Mouse (Mus musculus) kidney, postnatal 10 days (tissue): ENCODE data around the gene Atp6v0a2.
"Not testable (repeated sequence)": the region's sequence is repeated elsewhere in the genome, so short reads cannot be mapped to it uniquely, and the experiment has no call there.

Source experiments
- DNase-seq: peaks from one replicate; pipeline ENCODE4 v3.0.0; 2021; ENCODE audit warnings: mixed read lengths

The Atp6v0a2 gene

DNA sequence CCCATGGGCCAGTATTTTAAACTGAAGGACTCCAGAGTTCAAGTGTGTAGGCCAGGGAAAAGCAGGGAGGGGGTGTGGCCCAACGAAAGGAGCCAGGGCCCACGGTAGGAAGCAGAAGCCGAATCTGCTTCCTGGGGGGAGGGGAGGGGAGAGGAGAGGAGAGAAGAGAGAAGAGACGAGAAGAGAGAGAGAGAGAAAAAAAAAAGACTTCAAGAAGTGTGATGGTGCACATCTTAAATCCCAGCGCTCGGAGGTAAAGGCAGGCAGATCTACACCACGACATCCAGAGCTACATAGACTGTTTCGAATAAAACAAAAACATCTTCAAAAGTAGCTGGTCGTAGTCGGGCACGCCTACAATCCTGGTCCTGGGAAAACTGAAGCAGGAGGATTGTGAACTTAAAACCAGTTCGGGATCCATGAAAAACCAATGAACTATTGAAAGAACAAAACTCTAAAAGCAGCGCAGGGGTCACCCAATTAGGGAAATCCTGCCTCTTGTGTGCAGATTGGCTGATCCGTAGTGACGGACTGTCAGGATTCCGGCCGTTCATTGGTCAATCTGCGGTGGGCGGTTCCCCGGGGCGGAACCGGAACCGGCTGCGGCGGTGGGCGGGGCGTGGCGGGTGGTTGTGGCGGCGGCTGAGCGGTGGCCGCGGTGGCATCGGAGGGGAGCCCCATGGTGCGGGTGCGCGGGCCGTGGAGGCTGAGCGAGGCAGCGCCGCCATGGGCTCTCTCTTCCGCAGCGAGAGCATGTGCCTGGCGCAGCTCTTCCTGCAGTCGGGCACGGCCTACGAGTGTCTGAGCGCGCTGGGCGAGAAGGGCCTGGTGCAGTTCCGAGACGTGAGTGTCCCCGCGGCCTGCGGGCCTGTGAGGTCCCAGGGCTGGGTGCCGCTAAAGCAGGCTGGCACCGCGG is at the start of gene Atp6v0a2:
Gene Atp6v0a2 (plus strand): TSS at position 129 of the 916 bp plus-strand sequence.
- peak; percentile 98 for DNase-seq

DNA sequence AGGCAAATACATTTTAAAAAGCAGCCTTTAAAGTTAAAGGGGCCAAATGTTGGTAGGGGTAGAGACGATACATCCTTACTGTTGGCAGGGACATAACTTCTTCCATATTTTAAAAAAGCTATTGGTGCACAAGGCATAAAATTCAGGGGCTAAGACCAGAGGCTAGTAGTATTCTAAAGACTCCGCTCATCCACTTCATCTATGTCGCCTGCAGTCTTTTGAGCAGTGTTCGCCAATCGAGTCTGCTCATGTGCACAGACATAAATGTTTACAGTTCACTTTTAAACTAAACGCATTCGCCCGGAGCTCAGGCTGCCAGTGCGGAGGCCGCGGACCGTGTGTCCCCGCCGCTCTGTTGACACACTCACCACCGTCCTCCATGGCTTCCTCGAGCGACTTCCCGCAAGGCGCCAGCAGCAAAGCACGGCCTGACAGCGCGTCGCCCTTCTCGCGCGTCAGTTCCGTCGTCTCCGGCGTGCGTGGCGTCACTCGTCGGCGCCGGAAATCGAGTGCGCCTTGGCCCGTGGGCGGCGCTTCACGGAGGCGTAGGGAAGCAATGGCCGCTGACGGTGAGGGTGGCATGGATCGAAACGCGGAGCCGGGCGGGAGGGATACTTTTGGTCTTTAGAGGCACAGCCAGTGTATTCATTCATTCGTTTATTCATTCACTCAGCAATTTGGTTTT is 49.6 kb upstream of the Atp6v0a2 start, which contains the start of the genes Eif2b1 and Gtf2h3:
Gene Eif2b1 (minus strand): TSS at position 499 of the 685 bp plus-strand sequence.
Gene Gtf2h3 (plus strand): TSS at position 508 of the 685 bp plus-strand sequence.
- DNase-seq: peak; percentile 98

DNA sequence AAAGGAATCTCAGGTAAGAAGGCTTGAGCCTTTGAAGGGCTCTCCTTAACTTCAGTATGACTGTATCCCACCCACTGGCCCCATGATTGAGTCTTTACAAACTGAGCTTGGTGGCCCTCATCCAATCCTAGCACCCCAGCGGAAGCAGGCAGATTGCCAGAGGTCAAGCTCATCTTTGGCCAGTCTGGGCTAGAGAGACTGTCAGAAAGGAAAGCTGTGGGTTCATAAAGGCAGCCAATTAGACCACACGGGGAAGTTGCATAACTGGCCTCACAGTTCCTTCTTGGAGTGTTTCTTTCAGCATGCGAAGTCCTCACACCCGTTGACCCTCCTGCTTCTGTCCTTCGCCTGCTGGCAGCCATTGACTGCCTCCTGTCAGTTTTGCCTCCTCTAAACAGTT is 45.9 kb upstream of the Atp6v0a2 start:
- DNase-seq: peak; percentile 44

DNA sequence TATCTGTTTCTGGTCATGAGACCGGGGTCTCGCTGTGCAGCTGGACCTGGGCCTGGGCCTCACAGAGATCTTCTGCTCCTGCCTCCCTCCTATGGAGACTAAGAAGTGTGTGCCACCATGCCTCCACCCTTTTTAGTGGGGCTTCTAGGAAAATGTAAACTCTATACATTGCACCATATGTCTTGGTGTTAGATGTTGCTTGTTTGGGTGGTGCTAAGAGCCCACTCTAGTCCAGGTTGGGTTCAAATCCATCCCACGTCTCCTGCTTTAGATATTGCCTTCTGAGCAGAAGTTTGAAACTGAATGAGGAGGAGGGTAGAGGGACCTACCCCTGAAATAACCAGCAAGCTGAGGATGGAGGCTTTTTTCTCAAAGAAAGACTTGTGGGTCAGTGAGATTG is 35.6 kb upstream of the Atp6v0a2 start:
- DNase-seq: no peak

DNA sequence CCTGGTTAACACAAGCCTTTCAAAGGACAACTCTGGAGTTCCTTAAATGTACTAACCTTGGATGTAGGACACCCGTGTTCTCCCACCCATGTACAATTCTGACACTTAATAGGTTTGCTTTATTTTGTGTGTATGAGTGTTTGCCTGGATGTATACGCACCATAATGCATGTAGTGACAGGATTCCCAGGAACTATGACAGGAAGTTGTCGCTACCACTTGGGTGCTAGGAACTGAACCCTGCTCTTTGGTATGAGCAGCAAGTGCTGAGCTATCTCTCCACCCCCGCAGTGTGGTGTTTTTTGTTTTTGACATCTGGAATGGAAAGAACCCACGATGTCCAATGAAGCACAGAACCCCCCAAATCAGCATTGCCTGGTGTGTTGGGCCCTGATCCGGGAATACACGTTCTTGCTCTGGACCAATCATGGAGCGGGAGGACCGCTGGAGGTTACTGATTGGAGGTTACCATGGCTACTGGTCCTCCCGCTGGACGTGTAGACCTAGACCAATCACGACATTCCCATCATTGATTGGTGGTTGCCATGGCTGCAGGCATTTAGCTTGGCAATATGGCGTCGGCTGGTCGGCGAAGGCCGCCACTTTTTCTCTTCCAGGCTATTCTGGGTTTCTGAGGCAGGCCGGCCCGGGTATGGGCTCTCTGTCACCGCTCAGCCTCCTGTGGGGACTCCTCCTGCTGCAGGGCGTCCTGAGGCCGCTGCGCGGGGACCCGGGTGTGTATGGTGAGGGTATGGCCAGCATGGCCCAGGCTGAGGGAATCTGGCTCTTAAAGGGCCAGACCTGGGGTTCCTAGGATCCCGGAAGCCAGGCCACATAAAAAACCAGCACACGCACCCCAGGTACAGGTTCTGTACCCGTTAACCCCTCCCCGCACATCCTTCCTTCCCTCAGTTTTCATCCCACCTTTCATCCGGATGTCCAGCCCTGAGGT is 29.9 kb upstream of the Atp6v0a2 start:
- peak; percentile 96 for DNase-seq

DNA sequence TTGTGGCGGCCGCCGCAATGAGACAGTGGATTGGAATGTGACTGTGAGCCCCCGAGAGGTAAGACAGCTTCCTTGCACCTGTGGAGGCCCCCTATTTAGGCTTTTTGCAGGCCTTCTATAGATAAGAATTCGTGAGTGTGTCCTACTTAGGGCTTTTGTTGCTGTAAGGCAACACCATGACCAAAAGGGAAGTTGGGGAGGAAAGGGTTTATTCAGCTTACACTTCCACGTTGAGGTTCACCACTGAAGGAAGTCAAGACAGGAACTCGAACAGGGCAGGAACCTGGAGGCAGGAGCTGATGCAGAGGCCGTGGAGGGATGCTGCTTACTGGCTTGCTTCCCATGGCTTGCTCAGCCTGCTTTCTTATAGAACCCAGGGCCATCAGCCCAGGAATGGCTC is 28.6 kb upstream of the Atp6v0a2 start:
- not testable (repeated sequence) for DNase-seq

DNA sequence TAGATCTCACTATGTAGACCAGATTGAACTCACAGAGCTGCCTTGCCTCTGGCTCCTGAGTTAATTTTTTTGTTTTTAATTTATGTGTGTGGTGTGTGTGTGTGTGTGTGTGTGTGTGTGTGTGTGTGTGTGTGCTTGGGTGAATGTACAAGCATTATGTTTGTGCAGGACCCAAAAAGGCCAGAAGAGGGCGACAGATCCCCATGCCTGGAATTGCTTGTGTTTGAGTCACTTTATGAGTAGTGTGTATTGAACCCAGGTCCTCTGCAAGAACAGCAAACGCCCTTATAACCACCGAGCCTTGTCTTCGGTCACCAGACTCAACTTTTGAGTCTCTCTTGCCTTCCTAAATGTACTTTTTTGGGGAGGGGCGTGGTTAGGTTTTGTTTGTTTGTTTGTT is 26.0 kb upstream of the Atp6v0a2 start:
- peak; percentile 73 for DNase-seq

DNA sequence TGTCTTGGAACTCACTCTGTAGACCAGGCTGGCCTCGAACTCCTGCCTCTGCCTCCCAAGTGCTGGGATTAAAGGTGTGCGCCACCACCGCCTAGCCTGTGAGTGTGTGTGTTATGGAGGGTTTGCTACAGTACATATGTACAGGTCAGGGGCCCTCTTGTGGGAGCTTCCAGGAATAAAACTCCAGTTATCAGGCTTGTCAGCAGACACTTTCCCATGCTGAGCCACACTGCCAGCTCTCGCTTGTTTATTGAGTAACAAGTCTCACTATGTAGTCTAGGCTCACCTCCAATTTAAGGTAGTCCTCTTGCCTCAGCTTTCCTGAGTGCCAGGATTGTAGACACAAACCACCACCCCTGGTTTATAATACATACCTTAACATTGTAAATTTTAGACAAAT is 24.1 kb upstream of the Atp6v0a2 start:
- DNase-seq: no peak

DNA sequence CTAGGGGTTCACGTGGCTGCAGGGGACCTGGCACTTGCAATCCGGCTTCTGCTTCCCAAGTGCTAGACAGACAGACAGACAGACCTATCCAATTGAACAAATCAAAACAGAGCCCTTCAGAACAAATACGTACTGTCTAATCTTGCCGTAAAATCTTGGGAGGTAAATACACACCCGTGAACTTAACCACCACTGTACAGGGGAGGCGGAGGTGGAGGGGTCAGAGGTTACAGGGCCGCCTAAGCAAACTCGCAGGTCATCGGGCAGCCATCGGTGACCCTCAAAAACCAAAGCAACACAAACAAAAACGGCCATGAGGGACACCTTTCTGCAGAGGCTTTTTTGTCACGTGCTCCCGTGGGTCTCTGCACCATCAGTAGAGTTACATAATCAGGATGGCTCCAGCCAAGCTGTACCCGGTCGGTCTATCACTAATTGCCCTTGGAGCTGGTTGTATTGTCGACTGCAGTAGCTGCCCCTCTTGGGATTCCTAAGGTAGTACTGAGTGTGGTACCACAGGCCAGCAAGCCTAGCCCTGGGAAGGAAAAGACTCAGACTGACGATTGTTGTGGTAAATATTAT is 23.2 kb upstream of the Atp6v0a2 start:
- no peak for DNase-seq

DNA sequence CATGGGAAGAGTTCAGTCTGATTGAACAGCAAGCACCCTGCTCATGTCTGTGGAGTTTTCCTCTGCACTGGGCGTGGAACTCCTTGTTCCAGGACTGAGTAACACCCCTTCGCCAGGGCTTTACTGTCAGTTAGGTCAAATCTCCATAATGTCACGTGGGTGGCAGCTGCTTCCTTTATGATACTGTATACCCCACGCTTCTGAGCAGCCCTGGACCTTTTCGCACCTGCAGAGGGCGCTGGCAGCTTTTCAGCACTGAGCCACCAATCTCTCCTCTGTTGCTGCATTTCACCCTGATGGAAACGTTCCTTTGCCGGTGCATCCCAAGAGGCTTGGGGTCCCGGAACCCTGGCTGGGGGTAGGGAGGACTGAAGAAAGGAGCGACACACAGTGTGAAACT is 17.4 kb upstream of the Atp6v0a2 start:
- peak; percentile 23 for DNase-seq

DNA sequence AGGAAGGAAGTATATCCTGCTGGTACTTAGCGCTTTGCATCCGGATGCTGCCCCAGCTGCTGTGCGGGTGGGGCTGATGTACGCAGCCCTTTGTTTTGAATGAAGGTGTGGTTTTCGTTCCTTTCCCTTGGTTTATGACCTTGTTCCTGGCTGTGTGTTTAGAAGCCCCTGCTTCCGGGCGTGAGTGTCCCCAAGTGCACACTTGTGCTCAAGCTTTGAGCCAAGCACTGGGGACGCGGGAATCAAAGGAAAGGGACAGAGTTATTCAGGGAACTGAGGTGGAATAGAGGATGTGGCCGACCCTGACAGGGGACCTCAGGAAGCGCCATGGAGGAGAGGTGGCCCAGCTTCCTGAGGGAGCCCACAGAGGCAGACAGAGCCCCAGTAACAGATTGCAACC is 13.7 kb upstream of the Atp6v0a2 start:
- DNase-seq: peak; percentile 51

DNA sequence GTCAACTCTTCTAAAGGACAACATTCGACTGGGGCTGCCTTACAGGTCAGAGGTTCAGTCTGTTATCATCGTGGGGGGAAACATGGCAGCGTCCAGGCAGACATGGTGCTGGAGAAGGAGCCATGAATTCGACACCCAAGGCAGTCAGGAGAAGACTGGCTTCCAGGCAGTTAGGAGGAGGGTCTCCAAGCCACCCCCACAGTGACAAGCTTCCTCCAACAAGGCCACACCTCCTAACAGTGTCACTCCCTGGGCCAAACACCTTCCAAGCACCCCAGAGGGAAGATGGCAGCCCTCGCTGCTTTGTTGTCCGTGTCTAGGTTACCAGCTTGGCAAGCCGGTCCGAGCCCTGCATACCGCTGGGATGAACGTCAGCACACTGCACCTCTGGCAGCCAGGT is 9.7 kb upstream of the Atp6v0a2 start:
- no peak for DNase-seq

DNA sequence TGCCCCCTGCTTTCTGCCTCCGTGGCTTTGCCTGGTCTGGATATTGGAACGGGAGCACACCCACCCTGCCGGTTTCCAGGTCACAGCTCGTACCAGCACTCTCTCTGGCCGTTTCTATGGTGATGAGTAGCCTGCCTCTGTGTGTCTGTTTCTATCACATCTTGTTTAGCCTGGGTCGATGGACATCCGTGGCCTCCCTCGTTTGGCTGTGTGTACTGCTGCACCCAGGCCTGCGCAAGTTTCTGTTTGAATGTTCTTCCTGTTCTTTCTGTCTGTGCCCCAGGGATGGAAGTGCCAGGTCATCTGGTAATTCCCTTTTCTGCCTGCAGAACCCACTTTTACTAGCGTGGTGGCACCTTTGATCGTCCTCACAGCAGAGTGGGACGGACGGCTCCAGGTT is 7.0 kb upstream of the Atp6v0a2 start:
- no peak for DNase-seq

DNA sequence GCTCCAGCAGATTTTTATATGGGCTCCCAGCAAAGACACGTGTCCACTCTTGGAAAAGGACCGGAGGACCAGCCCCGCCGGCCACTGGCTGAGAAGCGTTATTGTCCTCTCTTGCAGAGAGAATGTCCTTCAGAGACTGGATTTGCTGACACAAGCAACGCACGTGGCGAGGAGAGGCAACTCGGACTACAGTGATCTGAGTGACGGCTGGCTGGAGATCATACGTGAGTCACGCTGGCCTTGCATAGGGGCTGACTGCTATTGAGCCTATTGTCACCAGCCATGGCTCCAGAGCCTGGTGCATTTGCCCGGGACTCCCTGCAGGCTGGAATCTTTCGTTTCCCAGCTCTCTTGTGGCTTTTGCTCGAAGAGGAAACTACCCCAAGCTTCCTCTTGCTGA is 5.5 kb upstream of the Atp6v0a2 start:
- DNase-seq: no peak

DNA sequence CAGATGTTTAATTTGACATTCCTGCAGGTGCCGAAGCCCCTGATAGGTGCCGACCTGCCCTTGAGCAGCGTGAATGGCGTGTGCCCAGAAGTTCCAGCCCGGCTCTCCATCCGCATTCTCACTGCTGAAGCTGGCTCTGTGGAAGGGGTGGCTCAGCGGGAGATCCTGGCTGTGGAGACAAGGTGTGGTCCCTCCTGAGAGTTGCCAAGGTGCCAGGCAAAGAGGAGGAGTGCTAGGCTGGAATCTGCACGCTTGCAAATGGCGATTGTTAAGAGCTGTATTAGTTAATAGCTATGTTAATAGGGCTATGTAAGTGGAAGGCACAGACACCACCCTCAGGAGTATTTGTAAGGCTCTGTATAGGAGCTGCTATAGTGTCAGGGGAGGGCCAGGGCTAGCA is 4.1 kb upstream of the Atp6v0a2 start:
- DNase-seq: no peak

DNA sequence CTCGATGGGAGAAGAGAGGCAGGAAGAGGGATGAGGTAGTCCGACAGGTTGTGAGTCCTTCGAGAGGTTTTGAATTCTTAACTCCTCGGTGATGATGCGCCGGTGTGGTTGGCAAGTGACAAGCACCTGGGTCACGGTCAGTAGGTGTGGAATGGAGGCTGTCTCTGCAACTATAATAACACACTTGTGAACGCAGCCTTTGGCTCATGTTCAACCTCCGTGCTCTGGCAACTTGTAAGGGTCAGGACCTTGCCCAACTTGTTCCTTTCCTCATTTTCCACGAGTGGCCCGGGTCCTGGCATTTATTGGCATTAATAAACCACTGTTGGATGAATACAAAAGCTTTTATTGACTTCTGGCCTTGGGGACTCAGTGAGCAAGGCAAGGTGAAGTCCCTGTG is 1.3 kb downstream of the Atp6v0a2 start:
- DNase-seq: peak; percentile 20

DNA sequence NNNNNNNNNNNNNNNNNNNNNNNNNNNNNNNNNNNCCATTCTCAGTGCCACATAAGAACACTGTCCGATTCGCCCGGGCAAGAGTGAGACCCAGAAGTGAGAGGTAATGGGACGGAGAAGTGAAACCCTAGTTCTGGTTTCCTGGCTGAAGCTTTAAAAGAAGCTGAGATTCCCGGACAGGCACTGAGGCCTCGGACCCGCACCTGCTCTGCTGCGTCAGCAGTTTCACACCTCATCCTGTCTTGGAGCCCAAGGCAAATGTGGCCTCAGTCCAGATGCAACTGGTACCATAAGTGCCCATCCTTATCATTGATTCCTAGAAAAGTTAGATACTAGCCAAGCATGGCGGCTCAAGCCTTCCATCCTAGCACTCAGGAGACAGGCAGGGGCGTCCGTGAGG is 3.3 kb downstream of the Atp6v0a2 start:
- no peak for DNase-seq

DNA sequence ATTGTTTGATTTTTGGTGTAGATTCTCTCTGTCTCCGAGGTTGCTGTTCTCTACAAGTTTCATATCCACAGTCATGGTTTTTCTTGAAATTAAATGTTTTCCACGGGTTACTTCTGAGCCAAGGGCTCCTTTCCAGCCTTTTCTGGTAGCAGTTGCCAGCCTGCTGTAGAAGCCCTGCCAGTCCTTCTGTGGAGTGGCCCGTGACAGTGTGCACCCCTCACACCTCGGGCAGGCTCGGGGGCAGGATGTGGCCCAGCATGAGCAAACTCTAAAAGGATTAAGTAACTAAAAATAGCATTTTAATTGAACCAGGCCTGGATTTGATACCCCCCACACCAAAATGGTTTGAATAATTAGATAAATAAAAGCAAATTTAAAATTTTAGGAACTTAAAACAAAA is 4.1 kb downstream of the Atp6v0a2 start:
- DNase-seq: no peak

DNA sequence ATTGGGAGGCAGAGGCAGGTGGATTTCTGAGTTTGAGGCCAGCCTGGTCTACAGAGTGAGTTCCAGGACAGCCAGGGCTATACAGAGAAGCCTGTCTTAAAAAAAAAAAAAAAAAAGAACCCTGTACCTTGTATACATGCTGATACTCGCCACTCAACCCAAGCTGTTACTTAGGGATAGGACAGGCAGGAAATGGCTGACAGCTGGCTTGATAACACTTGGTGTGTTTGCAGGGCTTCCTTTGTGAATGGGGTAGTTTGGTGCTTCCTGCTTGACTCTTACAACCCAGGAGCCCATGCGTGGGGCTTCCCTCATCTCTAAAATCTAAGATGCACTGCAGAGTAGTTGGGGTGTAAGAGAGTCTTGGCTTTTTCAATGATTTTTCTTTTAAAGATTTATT is 5.0 kb downstream of the Atp6v0a2 start:
- no peak for DNase-seq

DNA sequence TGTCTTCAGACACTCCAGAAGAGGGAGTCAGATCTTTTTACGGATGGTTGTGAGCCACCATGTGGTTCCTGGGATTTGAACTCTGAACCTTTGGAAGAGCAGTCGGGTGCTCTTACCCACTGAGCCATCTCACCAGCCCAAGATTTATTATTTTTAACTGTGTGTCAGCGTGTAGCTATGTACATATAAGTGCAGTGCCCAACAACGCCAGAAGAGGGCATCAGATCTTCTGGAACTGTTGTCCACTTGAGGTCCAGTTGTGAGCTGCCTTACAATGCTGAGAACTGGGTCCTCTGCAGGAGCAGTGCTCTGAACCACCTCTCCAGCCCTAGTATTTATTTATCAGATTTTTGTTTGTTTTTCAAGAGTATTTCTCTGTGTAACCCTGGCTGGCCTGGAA is 6.7 kb downstream of the Atp6v0a2 start:
- peak; percentile 71 for DNase-seq

DNA sequence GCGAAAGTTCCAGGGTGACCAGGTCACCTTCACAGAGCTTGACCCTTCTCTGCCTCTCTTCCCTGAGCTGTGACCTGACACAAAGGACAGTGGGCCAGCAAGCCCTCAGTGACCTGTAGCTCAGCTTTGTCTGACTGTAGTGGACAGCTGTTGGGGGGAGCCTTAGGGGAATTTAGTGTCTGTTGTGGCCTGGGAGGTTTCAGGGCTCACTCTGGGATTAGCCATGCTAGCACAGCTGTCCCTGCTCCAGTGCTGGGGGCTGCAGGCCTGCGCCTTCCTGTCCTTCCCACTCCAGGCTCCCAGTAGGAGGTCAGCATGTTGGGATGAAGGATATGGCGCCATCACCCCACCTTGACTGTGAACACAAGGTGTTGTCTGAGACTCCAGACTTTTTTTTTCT is 7.8 kb downstream of the Atp6v0a2 start:
- no peak for DNase-seq

DNA sequence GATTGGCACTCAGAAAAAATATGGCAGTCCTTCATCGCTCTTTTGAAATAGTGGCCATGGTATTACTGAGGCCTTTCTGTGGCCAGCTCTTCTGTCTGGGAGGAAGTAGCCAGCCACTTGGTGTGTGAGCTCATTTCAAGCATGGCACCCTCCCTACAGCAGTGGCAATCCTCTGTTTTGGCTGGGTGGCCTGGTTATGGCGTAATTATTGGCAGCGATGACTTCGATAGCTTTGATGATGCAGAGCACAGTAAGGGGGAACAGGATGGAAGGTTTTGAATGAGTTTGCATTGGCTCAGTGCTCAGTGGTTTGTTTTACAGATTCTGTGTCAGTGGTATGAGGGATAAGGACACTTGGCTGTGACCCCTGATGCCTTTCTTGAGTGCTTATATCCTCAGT is 8.3 kb downstream of the Atp6v0a2 start:
- DNase-seq: no peak

DNA sequence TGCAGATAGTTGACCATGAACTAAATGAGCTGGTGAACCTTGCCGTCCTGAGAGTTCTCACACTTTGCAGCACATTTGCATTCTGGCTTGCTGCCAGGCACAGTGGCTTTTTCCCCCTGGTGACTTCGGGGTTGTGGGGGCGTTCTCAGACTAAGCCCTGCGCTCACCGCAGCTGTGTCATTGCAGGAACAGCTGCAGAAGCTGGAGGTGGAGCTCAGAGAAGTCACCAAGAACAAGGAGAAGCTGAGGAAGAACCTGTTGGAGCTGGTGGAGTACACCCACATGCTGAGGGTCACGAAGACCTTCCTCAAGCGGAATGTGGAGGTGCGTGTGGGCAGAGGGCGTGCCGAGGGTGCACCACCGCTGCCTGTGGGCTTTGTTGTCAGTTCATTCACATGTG is 8.9 kb downstream of the Atp6v0a2 start:
- DNase-seq: peak; percentile 27
